Mouse (Mus musculus): ENCODE measurements around the gene Prr13.

Gene Prr13

GRCm38 (mm10) chr15:102458904-102459317, at the start of gene Prr13:
TSS of gene Prr13 (plus strand) at chr15:102459028.
- peak; percentile 94 for DNase-seq (ENCODE audit: low read depth, low spot score)

GRCm38 (mm10) chr15:102409286-102409685, 49.5 kb upstream of the Prr13 start:
- no peak for DNase-seq (ENCODE audit: low read depth, low spot score)

- no peak for DNase-seq (ENCODE audit: low read depth, low spot score)
Observed at GRCm38 (mm10) chr15:102411077-102411476, 47.8 kb upstream of the Prr13 start.

- DNase-seq (ENCODE audit: low read depth, low spot score): no peak
Observed at GRCm38 (mm10) chr15:102413687-102414086, 45.1 kb upstream of the Prr13 start.

GRCm38 (mm10) chr15:102417524-102417923, 41.3 kb upstream of the Prr13 start:
- DNase-seq (ENCODE audit: low read depth, low spot score): no peak

GRCm38 (mm10) chr15:102420986-102421385, 37.8 kb upstream of the Prr13 start:
- no peak for DNase-seq (ENCODE audit: low read depth, low spot score)

- no peak for DNase-seq (ENCODE audit: low read depth, low spot score)
Observed at GRCm38 (mm10) chr15:102421437-102421836, 37.4 kb upstream of the Prr13 start.

GRCm38 (mm10) chr15:102423602-102424240, 35.1 kb upstream of the Prr13 start:
- DNase-seq (ENCODE audit: low read depth, low spot score): no peak

GRCm38 (mm10) chr15:102424657-102425056, 34.2 kb upstream of the Prr13 start:
- DNase-seq (ENCODE audit: low read depth, low spot score): no peak

GRCm38 (mm10) chr15:102426963-102427362, 31.9 kb upstream of the Prr13 start:
- DNase-seq (ENCODE audit: low read depth, low spot score): no peak

GRCm38 (mm10) chr15:102432046-102432445, 26.8 kb upstream of the Prr13 start:
- no peak for DNase-seq (ENCODE audit: low read depth, low spot score)

GRCm38 (mm10) chr15:102433173-102433572, 25.7 kb upstream of the Prr13 start:
- no peak for DNase-seq (ENCODE audit: low read depth, low spot score)

GRCm38 (mm10) chr15:102442490-102442889, 16.3 kb upstream of the Prr13 start:
- DNase-seq (ENCODE audit: low read depth, low spot score): peak; percentile 39

- no peak for DNase-seq (ENCODE audit: low read depth, low spot score)
Observed at GRCm38 (mm10) chr15:102445146-102445545, 13.7 kb upstream of the Prr13 start, which contains the start of gene Amhr2. TSS of gene Amhr2 (plus strand) at chr15:102445367.

- no peak for DNase-seq (ENCODE audit: low read depth, low spot score)
Observed at GRCm38 (mm10) chr15:102446448-102446847, 12.4 kb upstream of the Prr13 start.

- no peak for DNase-seq (ENCODE audit: low read depth, low spot score)
Observed at GRCm38 (mm10) chr15:102449366-102449765, 9.5 kb upstream of the Prr13 start.

- no peak for DNase-seq (ENCODE audit: low read depth, low spot score)
Observed at GRCm38 (mm10) chr15:102450928-102451327, 7.9 kb upstream of the Prr13 start.

- peak; percentile 18 for DNase-seq (ENCODE audit: low read depth, low spot score)
Observed at GRCm38 (mm10) chr15:102451666-102452430, 7.0 kb upstream of the Prr13 start.

GRCm38 (mm10) chr15:102455993-102456392, 2.8 kb upstream of the Prr13 start:
- DNase-seq (ENCODE audit: low read depth, low spot score): no peak

- no peak for DNase-seq (ENCODE audit: low read depth, low spot score)
Observed at GRCm38 (mm10) chr15:102458050-102458736, 635 bp upstream of the Prr13 start.

- no peak for DNase-seq (ENCODE audit: low read depth, low spot score)
Observed at GRCm38 (mm10) chr15:102459381-102459780, 553 bp downstream of the Prr13 start.

GRCm38 (mm10) chr15:102459847-102460246, 1.0 kb downstream of the Prr13 start:
- DNase-seq (ENCODE audit: low read depth, low spot score): no peak
